Mouse (Mus musculus): ENCODE measurements around the gene Daam2. TPM values are rescaled to one million over a fixed set of nuclear protein-coding genes. Genes with fewer than 3 reads are reported as not detected.

Daam2 gene
- 4.0 and 4.5 TPM in 2 replicates for polyA plus RNA-seq (2012; rRNA removed)

DNA sequence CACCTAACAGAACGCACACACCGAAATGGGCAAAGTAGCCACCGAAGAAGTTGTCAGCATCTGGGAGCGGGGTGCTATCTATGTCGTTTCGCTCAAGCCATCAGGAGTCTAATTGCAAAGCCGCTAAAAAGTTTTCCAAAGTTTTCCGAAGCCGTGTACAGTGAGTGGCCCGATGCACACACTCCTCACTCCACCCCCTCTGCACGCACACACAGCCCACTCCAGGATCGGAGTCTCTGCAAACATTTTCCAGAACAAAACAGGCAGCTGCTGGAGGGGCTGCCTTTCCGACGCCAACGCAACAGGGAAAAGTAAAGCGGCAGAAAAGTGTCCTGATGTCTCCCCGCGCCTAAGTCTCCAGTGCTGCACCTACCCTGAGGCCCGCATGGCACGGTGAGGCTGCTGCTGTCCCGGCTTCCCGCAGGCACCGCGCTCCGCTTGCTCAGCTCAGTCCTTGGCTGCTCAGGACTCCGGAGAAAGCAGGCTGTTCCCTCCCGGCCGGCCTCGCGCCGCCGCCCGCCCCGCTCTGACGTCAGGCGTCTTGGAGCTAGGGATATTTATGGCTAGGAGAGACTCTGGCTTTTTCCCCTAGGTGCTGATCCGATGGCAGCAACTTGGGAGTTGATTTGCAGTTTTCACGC, at the start of gene Daam2:
Gene Daam2, minus strand, starts transcription at position 514 of the 641 bp plus-strand sequence.

DNA sequence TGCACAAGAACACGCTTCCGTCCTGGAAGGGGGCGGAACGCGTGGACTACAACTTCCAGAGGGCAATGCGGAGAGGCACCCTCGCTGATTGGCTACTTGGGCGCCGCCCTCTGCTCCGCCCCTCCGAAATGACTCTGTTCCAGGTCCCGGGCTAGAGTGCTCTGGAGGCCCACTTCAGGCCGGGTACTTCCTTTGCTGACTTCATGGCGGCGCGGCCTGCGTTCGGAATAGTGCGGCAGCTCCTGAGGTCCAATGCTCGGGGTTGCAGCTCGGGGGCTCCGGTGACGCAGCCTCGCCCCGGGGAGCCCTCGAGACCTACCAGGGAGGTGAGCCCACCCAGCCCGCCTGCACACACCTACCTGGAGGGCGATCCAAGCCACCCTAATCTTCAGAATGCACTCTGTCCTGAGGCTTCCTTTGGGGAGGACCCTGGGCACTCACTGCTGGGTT, 135.9 kb downstream of the Daam2 start, which contains the start of gene Mocs1:
Gene Mocs1, plus strand, starts transcription at position 124 of the 450 bp plus-strand sequence.

Other genes with a start within 250 kb of the Daam2 start
- gene Mocs1, start 136.0 kb downstream of the Daam2 start, polyA plus RNA-seq (2012; rRNA removed): 29.2 and 30.6 TPM in 2 replicates
- 0.08 TPM in 2 replicates for gene Kif6, start 50.8 kb upstream of the Daam2 start, polyA plus RNA-seq (2012; rRNA removed)

Data from colon, adult 2 months (tissue).